Mouse (Mus musculus): ENCODE results near the gene Ccar1. TPM values are rescaled to one million over a fixed set of nuclear protein-coding genes. Genes with fewer than 3 reads are reported as not detected.
"Not testable (repeated sequence)": the region's sequence is repeated elsewhere in the genome, so short reads cannot be mapped to it uniquely, and the experiment has no call there.

Gene Ccar1
- total RNA-seq, 4 experiments from 2014 or later: 18.3 to 22.5 (median 21.9) TPM

DNA sequence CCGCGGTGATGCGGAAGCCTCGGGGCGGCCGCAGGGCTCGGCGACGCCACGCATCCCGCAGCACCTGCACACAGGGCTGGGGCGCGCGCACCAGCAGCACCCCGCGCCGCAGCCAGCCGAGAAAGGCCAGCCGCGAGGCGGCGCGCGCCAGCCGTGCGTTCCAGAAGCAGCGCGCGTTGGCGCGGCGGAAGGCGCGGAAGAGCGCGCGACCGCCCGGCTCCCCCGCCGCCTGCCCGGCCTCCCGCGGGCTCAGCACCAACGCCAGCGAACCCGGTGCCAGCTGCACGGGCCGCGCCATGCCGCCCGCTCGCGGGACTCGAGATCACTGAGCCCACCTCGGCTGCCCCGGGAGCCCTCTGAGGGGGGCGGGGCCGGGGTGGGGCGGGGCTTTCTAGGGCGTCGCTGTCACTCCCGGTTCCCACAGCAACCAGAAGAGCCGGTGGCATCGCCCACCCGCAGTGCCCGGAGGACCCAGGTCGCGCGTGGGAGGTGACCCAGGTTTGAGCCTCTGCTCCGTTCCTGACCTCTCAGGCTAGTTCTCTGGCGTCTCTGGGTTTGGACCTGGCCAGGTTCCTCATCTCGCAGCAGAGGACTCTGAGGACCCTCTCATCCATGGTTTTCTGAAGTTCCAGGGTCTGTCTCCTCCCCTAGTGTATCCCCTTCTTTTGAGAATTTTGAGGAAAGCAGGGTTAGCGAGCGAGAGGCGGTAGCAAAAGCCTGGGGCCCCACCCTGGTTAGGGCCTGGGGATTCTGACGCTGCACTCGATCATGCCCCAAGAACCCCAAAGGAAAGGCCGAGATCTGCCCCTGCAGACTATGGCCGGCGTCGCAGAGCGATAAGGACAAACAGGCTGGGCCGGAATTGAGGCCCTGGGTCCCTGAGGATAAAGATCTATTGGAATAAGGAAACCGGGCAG is 66.1 kb downstream of the Ccar1 start, which contains the start of gene Stox1:
Stox1 (minus strand) TSS at position 358 of the 917 bp plus-strand sequence.
- DNase-seq (ENCODE audit: low spot score in 2 of 2): peak in 1 of 2 experiments; percentile 15

DNA sequence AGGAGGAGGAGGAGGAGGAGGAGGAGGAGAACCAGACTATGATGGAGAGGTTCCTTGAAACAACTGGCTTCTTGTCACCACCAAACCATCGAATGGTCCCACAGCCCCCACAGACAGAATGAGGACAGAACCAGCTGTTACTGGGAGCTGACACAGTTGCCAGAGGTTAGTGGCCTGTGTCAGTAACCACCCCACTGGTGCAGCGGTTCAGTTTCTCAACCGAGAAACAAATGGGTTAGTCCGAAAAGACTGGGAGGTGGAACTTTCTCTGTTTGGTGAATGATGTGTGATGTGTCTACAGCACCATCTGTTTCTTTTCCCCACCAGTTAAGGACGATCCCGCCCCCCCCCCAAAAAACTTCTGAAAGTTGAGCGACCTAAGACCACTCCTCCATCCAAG is 67.2 kb downstream of the Ccar1 start:
- DNase-seq (ENCODE audit: low spot score in 2 of 2): no peak

DNA sequence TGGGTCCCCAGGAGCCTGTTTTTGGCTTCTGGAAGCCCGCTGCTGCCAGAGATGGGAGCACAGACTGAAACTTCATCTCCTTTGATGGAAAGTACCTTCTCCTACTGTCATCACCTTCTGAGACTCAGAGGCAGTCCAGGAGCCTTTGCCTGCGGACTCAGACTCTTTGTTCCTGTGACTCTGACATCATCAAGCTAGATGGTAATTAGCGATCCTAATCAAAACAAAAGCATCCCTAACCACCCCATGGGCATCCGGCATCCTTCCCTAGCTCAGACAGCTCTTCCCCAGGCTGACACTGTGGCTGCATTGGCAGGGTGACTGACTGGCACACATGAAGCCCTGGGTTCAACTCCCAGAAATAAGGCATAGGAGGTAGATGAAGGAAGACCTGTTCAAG is 69.4 kb downstream of the Ccar1 start:
- DNase-seq (ENCODE audit: low spot score in 2 of 2): no peak

DNA sequence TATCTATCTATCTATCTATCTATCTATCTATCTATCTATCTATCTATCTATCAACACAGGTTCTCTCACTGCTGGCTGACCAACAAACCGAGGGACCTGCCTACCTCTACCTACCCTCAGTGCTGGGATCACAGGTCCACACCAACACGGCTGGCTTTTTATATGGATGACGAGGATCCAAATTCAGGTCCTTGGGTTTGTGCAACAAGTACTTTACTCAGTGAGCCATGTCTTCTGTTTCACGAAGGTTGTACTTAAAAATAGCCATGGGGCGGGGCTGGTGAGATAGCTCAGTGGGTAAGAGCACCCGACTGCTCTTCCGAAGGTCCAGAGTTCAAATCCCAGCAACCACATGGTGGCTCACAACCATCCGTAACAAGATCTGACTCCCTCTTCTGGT is 71.5 kb downstream of the Ccar1 start:
- not testable (repeated sequence) for DNase-seq (ENCODE audit: low spot score in 2 of 2)

DNA sequence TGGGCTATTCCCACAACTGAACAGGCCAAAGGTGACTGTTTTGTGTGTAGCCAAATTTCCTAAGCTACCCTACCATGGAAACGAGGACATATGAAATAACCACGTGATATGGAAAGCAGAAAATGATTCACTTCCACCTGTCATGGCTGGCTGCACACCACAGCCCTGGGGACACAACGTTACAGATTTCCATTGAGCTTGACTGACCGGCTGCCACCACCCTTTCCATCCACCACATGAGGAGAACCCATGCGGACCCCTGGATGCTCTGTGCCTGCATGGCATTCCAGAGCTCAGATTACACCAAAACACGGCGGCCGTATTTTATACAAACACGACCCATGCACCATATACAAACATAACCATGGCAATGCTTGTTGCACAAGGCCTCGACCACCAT is 78.6 kb downstream of the Ccar1 start:
- no peak for DNase-seq (ENCODE audit: low spot score in 2 of 2)

DNA sequence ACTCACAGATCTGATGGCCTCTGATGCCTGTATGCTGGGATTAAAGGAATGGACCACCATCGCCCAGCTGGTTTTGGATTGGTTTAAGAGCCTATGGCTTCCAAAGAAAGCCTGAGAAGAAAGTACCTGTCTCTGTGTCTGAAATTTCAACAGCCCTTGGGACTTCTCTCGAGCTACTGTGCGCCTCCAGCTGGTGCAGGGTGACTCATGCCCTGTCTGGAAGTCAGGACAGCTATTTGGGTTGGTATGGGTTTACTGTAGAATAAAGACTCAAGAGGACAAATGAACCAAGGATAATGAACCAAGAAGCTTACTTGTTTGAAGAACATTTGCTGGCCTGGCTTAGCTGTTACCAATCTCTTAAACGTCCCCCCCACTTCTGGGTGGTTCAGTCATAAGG is 88.5 kb downstream of the Ccar1 start:
- no peak for DNase-seq (ENCODE audit: low spot score in 2 of 2)

DNA sequence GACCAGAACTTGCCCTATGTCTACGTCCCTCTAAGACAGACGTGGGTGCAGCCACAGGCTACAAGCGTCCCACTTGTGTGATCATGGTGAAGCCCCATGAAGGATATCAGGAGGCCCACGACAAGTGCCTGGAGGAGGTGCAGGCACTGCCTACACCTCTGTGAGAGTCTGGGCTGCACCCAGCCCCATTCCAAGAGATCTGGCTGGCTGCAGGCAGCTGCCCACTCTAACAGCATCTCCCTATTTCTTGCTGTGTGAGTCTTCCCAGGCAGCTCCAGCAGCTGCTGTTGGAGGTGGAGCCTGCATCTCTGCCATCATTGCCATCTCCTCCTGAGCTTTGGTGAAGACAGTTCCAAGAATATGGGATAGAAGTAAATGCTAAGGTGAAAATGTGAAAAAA is 89.7 kb downstream of the Ccar1 start:
- DNase-seq (ENCODE audit: low spot score in 2 of 2): no peak

Other genes starting within 250 kb of the Ccar1 start
- gene Kif1bp, start 213.8 kb downstream of the Ccar1 start, total RNA-seq (2022): 10 to 100 TPM; 26.1 to 30.2 (median 28.2) TPM
- gene Ddx21, start 190.0 kb downstream of the Ccar1 start, total RNA-seq (2022): 10 to 100 TPM; 28.1 to 37.7 (median 31.0) TPM
- gene Ddx50, start 141.1 kb downstream of the Ccar1 start, total RNA-seq (2022): 10 to 100 TPM; 40.1 to 51.0 (median 49.8) TPM
- gene Stox1, start 66.2 kb downstream of the Ccar1 start, total RNA-seq (2022): under 1 TPM; 0.12 to 0.27 (median 0.18) TPM
- 1 to 10 TPM; 1.6 to 3.1 (median 1.7) TPM for gene Tet1, start 116.7 kb upstream of the Ccar1 start, total RNA-seq (2022)
- 10 to 100 TPM; 18.1 to 24.1 (median 22.0) TPM for gene Slc25a16, start 128.3 kb upstream of the Ccar1 start, total RNA-seq (2022)
- gene Dna2, start 154.7 kb upstream of the Ccar1 start, total RNA-seq (2022): under 1 TPM; 0.16 to 0.34 (median 0.27) TPM
- 1 to 10 TPM; 3.8 to 5.0 (median 4.4) TPM for gene Rufy2, start 187.9 kb upstream of the Ccar1 start, total RNA-seq (2022)
- 10 to 100 TPM; 14.6 to 19.3 (median 17.8) TPM for gene Hnrnph3, start 231.9 kb upstream of the Ccar1 start, total RNA-seq (2022)
- gene Pbld2, start 232.0 kb upstream of the Ccar1 start, total RNA-seq (2022): 1 to 10 TPM; 2.0 to 3.5 (median 2.6) TPM

Data from gastrocnemius, adult 8-10 months (tissue).